Mouse (Mus musculus): ENCODE measurements around the gene Prr5l. TPM values are rescaled to one million over a fixed set of nuclear protein-coding genes. Genes with fewer than 3 reads are reported as not detected.
A peak's percentile ranks its signal among the peaks of the same experiment; 100 is the strongest.

Gene Prr5l
- polyA plus RNA-seq, 1 experiment from 2014 or later, result 50.6 TPM

GRCm38 (mm10) chr2:101820816-101821215 is 62.0 kb downstream of the Prr5l start:
- H3K27ac ChIP-seq, result no peak overlapping the region
- no peaks in the 10 kb centered on the region for H3K9me3 ChIP-seq
- 73% methylated on average over 1 of the region's 1 CpGs for WGBS
- H3K4me2 ChIP-seq, result no peak overlapping the region
- H3K9ac ChIP-seq (replicated peaks), result no peak overlapping the region
- H3K36me3 ChIP-seq, result no peaks in the 10 kb centered on the region
- no peak overlapping the region for H3K4me3 ChIP-seq (replicated peaks)
- no peak for ATAC-seq (ENCODE audit: insufficient number of reproducible peaks, insufficient read depth, low FRiP score, low TSS enrichment, low read depth)
- no peaks in the 10 kb centered on the region for H3K27me3 ChIP-seq
- peaks cover 3% of the 10 kb centered on the region for H3K4me1 ChIP-seq (replicated peaks)

GRCm38 (mm10) chr2:101818986-101819764 is 63.7 kb downstream of the Prr5l start:
- Histone ChIP-seq H3K36me3 (no peaks in the 10 kb centered on the region), H3K4me2 (no peak overlapping the region), H3K27me3 (no peaks in the 10 kb centered on the region), H3K9me3 (no peaks in the 10 kb centered on the region), H3K4me1 (replicated peaks) (peaks cover 13% of the 10 kb centered on the region), H3K9ac (replicated peaks) (no peak overlapping the region), H3K4me3 (replicated peaks) (no peak overlapping the region), H3K27ac (no peak overlapping the region)
- 78% methylated on average over 7 of the region's 7 CpGs for WGBS
- no peak for ATAC-seq (ENCODE audit: insufficient number of reproducible peaks, insufficient read depth, low FRiP score, low TSS enrichment, low read depth)

- no peak overlapping the region for H3K9ac ChIP-seq (replicated peaks)
- no peak overlapping the region for H3K4me3 ChIP-seq (replicated peaks)
- no peak overlapping the region for H3K4me2 ChIP-seq
- H3K27ac ChIP-seq, result no peak overlapping the region
- H3K27me3 ChIP-seq, result no peaks in the 10 kb centered on the region
- ATAC-seq (ENCODE audit: insufficient number of reproducible peaks, insufficient read depth, low FRiP score, low TSS enrichment, low read depth), result no peak
- WGBS, result 73% methylated on average over 3 of the region's 3 CpGs
- H3K36me3 ChIP-seq, result no peaks in the 10 kb centered on the region
- no peaks in the 10 kb centered on the region for H3K9me3 ChIP-seq
- peaks cover 10% of the 10 kb centered on the region for H3K4me1 ChIP-seq (replicated peaks)
These were observed 66.0 kb downstream of the Prr5l start for GRCm38 (mm10) chr2:101816646-101817308.

- no peaks in the 10 kb centered on the region for H3K27me3 ChIP-seq
- no peaks in the 10 kb centered on the region for H3K36me3 ChIP-seq
- 0 out of 2 replicates have a peak overlapping the region, but pooled peaks have one; percentile 35 for H3K27ac ChIP-seq
- H3K4me1 ChIP-seq (replicated peaks), result peaks cover 14% of the 10 kb centered on the region
- H3K9me3 ChIP-seq, result no peaks in the 10 kb centered on the region
- H3K4me3 ChIP-seq (replicated peaks), result no peak overlapping the region
- 35% methylated on average over 5 of the region's 5 CpGs for WGBS
- H3K4me2 ChIP-seq, result no peak overlapping the region
- ATAC-seq (ENCODE audit: insufficient number of reproducible peaks, insufficient read depth, low FRiP score, low TSS enrichment, low read depth), result peak; percentile 75; the same call in 1 of the 2 replicates
- H3K9ac ChIP-seq (replicated peaks), result no peak overlapping the region
These were observed 67.4 kb downstream of the Prr5l start for GRCm38 (mm10) chr2:101815250-101815934.

GRCm38 (mm10) chr2:101814272-101814625 is 68.6 kb downstream of the Prr5l start:
- H3K27me3 ChIP-seq, result no peaks in the 10 kb centered on the region
- H3K4me2 ChIP-seq, result no peak overlapping the region
- ATAC-seq (ENCODE audit: insufficient number of reproducible peaks, insufficient read depth, low FRiP score, low TSS enrichment, low read depth), result no peak
- no peaks in the 10 kb centered on the region for H3K36me3 ChIP-seq
- no peak overlapping the region for H3K27ac ChIP-seq
- no peaks in the 10 kb centered on the region for H3K9me3 ChIP-seq
- H3K4me1 ChIP-seq (replicated peaks), result peaks cover 16% of the 10 kb centered on the region
- WGBS, result 79% methylated on average over 5 of the region's 5 CpGs
- H3K4me3 ChIP-seq (replicated peaks), result no peak overlapping the region
- no peak overlapping the region for H3K9ac ChIP-seq (replicated peaks)

GRCm38 (mm10) chr2:101813581-101814271 is 69.1 kb downstream of the Prr5l start:
- H3K36me3 ChIP-seq, result no peaks in the 10 kb centered on the region
- H3K9me3 ChIP-seq, result no peaks in the 10 kb centered on the region
- H3K27me3 ChIP-seq, result no peaks in the 10 kb centered on the region
- H3K9ac ChIP-seq (replicated peaks), result no peak overlapping the region
- no peak overlapping the region for H3K4me2 ChIP-seq
- no peak overlapping the region for H3K27ac ChIP-seq
- WGBS, result 59% methylated on average over 6 of the region's 6 CpGs
- H3K4me1 ChIP-seq (replicated peaks), result peaks cover 16% of the 10 kb centered on the region
- no peak for ATAC-seq (ENCODE audit: insufficient number of reproducible peaks, insufficient read depth, low FRiP score, low TSS enrichment, low read depth)
- no peak overlapping the region for H3K4me3 ChIP-seq (replicated peaks)

- no peak for ATAC-seq (ENCODE audit: insufficient number of reproducible peaks, insufficient read depth, low FRiP score, low TSS enrichment, low read depth)
These were observed 70.9 kb downstream of the Prr5l start for GRCm38 (mm10) chr2:101811925-101812324.

GRCm38 (mm10) chr2:101810774-101811173 is 72.1 kb downstream of the Prr5l start:
- H3K27ac ChIP-seq, result no peak overlapping the region
- H3K27me3 ChIP-seq, result no peaks in the 10 kb centered on the region
- no peak overlapping the region for H3K4me2 ChIP-seq
- H3K9ac ChIP-seq (replicated peaks), result no peak overlapping the region
- 69% methylated on average over 8 of the region's 8 CpGs for WGBS
- H3K4me3 ChIP-seq (replicated peaks), result no peak overlapping the region
- no peaks in the 10 kb centered on the region for H3K9me3 ChIP-seq
- ATAC-seq (ENCODE audit: insufficient number of reproducible peaks, insufficient read depth, low FRiP score, low TSS enrichment, low read depth), result no peak
- peaks cover 16% of the 10 kb centered on the region for H3K4me1 ChIP-seq (replicated peaks)
- no peaks in the 10 kb centered on the region for H3K36me3 ChIP-seq

More at GRCm38 (mm10) chr2:101811925-101812324, 70.9 kb downstream of the Prr5l start:
- 75% methylated on average over 3 of the region's 3 CpGs for WGBS
- peaks cover 16% of the 10 kb centered on the region for H3K4me1 ChIP-seq (replicated peaks)
- H3K9me3 ChIP-seq, result no peaks in the 10 kb centered on the region
- H3K27ac ChIP-seq, result no peak overlapping the region
- no peak overlapping the region for H3K9ac ChIP-seq (replicated peaks)
- no peak overlapping the region for H3K4me2 ChIP-seq
- H3K27me3 ChIP-seq, result no peaks in the 10 kb centered on the region
- H3K36me3 ChIP-seq, result no peaks in the 10 kb centered on the region
- no peak overlapping the region for H3K4me3 ChIP-seq (replicated peaks)

GRCm38 (mm10) chr2:101809640-101810305 is 73.1 kb downstream of the Prr5l start:
- H3K36me3 ChIP-seq, result no peaks in the 10 kb centered on the region
- no peaks in the 10 kb centered on the region for H3K9me3 ChIP-seq
- H3K4me3 ChIP-seq (replicated peaks), result no peak overlapping the region
- 0 out of 2 replicates have a peak, but pooled peaks cover 6% of the 10 kb centered on the region for H3K4me1 ChIP-seq (replicated peaks)
- H3K9ac ChIP-seq (replicated peaks), result no peak overlapping the region
- H3K4me2 ChIP-seq, result no peak overlapping the region
- no peak for ATAC-seq (ENCODE audit: insufficient number of reproducible peaks, insufficient read depth, low FRiP score, low TSS enrichment, low read depth)
- no peak overlapping the region for H3K27ac ChIP-seq
- no peaks in the 10 kb centered on the region for H3K27me3 ChIP-seq
- WGBS, result 84% methylated on average over 6 of the region's 6 CpGs

- H3K9ac ChIP-seq (replicated peaks), result no peak overlapping the region
- no peak overlapping the region for H3K27ac ChIP-seq
- 72% methylated on average over 5 of the region's 5 CpGs for WGBS
- H3K4me2 ChIP-seq, result no peak overlapping the region
- H3K27me3 ChIP-seq, result no peaks in the 10 kb centered on the region
- H3K4me1 ChIP-seq (replicated peaks), result 0 out of 2 replicates have a peak, but pooled peaks cover 6% of the 10 kb centered on the region
- no peak overlapping the region for H3K4me3 ChIP-seq (replicated peaks)
- ATAC-seq (ENCODE audit: insufficient number of reproducible peaks, insufficient read depth, low FRiP score, low TSS enrichment, low read depth), result no peak
- no peaks in the 10 kb centered on the region for H3K36me3 ChIP-seq
- H3K9me3 ChIP-seq, result no peaks in the 10 kb centered on the region
These were observed 75.1 kb downstream of the Prr5l start for GRCm38 (mm10) chr2:101807756-101808155.

Data from limb, embryonic 12.5 days (tissue).